Mouse (Mus musculus) mouse embryonic stem cell (cell line): ENCODE data around the gene Pus7l.

Experiments
- in situ Hi-C, 2 experiments: fragments of 300-500 bp; cut with MboI; formaldehyde crosslinking; loops; 1 replicate in 1 of 2; 3 replicates in 1 of 2; pipeline ENCODE4 v1.14.3; 2019 to 2020; ENCODE audit warnings: low sequenced_read_pairs in 2 of 2, low pct_unique_long_range_greater_than_20kb in 1 of 2, mixed read lengths in 1 of 2; ENCODE audit not compliant: unreplicated experiment in 1 of 2

Pus7l gene

DNA sequence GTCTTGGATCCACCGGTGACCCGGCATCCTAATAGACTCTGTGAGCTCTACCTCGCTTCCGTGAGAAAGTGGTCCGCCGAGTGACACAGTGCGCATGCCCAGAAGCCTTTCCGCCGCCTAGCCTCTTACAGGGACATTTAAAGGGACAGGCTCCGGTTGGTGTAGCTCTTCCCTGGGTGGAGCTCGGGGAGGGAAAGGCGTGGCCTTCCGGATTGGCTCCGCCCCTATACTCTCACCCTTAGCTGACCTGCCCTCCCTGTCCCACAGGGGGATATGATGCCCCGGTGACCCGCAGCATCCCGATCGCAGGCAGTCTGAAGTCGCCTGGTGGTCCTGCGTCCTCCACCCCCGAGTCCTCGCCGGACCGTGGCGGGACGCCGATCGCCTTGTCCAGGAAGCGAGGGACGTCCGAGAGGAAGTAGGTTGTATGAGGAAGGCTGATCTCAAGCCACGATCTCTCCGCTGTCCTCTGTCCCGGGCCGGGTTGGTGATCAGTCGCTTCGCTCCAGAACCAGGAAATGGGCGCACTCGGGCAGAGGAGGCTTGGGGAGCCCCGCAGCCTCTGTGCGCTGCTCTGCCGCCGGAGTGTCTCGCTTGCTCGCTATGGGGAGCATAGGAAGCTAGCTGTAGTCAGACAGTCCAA, at the start of gene Pus7l, which contains the start of gene Irak4:
Gene Pus7l, minus strand, starts transcription at position 139 of the 643 bp plus-strand sequence.
Gene Irak4, plus strand, starts transcription at position 235 of the 643 bp plus-strand sequence.
- in situ Hi-C loops = no loop called here

DNA sequence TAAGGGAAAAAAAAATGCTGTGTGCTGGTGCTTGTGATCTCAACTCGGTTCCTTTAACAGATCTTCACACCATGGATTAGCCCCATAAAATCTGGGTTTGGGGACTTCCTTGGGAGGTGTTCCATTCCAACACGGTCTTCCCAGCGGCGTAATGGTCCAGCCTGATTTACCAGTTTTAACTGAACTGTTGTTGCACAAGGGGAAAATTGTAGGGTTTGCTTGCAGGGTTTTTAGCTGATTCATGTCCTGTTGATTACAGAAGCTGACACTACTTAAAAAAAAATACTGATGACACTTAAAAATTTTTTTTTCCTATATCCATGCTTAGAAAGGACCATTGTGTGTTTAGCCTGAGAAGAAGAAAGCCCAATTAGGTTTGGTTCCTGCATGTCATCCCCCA, 48.0 kb upstream of the Pus7l start:
- in situ Hi-C loops = no loop called here

DNA sequence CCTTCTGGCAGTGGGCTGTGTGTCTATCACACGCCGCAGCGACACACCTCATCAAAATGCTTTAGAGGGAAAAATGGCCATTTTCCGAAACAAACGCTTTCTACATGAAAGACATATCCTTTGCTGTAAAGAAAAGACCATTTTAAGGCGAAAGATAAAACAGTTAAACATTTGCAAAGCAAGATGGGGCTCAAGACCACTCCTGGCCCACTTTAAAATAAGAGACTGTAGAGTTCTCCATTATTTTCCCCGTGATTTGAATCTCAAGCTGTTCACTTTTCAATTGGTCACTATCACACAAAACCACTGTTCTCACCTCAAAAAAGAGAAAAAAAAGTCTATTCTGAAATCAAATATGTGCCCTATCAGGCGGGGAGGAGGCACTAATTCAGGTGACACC, 46.7 kb upstream of the Pus7l start:
- in situ Hi-C loops = no loop called here

DNA sequence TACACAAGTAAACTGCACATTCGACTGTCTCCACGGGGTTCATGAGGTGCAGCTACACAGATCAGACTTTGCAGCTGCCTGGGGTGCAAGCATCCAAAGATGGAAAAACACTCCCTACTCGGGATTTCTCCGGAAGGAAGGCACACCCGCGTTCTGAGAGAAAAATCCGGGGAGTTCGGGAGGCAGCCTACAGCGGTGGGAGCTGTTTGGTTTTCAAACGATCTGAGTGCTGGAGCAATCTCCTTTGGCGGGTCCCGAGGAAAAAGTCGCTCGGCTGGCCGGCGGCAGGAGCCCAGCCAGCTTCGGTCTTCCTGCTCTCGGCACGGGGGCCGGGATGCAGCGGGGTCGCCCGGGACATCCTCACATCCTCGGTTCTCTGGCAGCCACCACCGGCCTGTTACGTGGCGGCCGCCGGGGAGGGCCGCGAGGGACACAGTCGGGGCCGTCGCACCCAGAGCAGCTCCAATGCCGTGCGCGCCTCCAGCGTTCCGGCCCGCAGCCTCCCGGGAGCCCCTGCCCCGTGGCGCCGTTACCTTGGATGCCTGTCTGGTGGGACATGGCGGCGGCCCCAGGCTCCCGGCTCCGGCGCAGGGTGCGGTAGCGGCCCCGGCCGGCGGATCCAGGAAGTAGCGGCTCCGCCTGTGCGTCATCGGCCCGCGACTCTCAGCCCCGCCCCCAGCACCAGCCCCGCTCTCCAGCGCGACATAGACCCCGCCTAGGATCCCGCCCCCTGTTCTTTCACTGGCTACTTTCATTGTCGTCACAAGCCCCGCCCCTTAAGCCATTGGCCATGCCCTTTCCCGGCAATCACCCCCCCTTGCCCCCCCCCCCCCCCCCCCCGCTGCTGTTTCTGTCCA, 46.1 kb upstream of the Pus7l start, which contains the start of gene Twf1:
Gene Twf1, minus strand, starts transcription at position 671 of the 857 bp plus-strand sequence.
- in situ Hi-C loops = loop anchor here in 1 of 2 experiments (10.0 kb wide), 1 partner anchor 65 kb away; no protein-coding TSS in a partner anchor

DNA sequence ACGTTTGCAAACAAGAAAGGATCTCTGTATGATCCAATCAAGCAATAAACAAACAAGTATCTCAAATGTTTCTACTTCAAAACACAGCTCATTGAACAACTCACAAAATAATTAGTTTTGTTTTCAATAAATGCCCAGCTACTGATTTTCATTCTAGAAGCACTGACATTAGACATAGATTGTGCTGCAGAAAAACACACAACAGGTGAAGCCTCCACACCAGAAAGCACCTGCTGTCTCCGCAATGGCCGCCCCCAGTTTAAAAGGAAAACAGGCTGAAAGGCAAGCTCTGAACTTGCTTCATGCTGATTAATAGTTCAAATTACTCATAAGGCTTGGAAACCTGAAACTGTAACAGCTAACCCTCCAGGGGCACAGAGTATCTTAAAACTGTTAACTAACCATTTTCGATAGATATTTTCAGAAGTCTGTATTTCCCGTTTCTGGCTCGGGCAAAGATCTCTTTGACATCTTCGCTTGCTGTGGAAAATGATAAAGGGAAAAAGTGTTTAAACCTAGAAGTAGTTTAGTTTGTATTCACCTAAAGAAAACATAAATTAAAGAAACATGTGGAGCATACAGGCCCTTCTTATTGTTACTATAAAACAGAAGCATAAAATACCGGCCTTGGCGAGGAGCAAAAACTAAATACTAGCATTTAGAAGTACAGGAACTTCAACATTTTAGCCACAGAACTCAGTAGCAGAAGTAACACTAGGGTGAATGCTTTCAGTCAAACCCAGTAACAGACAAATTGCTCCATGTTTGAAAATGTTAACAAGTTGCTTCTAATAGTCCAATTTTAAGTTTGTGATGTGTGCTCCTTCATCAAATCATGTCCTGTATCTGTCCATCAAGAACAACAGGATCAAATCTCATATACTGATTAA, 44.7 kb upstream of the Pus7l start:
- in situ Hi-C loops = loop anchor here in 1 of 2 experiments (10.0 kb wide), 1 partner anchor 67 kb away; no protein-coding TSS in a partner anchor

DNA sequence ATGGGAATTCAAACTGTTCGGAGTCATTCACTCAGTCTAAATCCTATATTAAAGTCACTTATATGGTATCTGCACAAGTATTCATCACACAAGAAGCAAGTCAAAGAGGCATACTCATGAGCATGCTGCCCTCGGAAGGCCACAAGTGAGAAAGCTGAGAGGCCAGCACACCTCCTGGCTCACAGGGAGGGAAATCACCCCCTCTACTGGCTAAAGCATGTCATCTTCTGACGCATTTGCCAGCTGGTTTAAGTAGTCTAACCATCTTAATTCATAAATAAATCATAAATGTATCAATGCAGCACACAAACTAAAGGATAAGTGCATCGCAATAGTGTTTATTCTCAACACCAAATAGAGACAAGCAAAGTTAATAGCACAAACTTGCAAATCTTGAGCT, 41.4 kb upstream of the Pus7l start:
- in situ Hi-C loops = loop anchor here in 1 of 2 experiments (10.0 kb wide), 1 partner anchor 70 kb away; no protein-coding TSS in a partner anchor

DNA sequence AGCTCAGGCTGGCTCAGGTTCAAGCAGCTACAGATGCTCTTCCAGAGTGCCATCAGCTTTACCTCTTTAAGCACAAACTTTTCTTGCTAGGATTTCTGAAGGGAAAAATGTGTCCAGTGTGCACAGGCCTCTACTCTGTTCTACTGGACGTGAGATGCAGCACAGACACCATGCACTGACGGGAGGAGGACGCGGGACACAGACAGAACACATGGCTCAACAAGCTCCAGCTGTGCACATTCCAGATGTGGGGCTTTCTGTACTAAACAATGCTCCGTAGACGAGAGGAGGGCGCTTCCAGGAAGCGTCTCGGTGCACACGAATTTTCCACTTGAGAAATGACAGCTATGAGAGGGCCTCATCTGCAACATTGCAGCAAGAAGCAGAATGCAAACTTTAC, 39.8 kb upstream of the Pus7l start:
- in situ Hi-C loops = loop anchor here in 1 of 2 experiments (10.0 kb wide), 1 partner anchor 72 kb away; no protein-coding TSS in a partner anchor

DNA sequence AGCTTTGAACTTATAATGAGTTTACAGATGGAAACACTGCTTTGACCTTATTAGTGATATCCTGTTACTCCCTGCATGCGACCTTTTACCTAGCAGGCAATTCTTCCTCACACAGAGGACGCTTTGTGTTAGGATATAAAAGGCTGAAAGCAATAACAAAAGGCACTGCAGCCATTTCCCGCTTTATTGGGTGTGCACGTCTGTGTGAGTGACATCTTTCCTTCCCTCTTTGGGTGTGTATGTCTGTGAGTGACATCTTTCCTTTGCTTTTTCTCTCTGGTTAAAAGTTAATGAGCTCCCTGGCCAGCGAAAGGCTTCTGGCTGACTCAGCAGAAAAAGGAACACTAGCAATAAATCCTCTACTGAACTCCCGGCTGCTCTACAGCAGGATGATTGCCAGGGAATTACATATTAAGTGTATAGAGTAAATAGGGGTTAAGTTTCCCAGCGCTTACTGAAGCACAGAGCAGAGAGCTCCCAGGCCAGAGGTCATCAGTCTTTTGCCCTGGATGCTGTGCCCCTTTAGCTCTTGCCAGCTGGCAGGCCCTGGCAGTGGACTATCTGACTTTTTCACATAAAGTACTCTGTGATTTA, 38.8 kb upstream of the Pus7l start:
- in situ Hi-C loops = loop anchor here in 1 of 2 experiments (10.0 kb wide), 1 partner anchor 73 kb away; no protein-coding TSS in a partner anchor

DNA sequence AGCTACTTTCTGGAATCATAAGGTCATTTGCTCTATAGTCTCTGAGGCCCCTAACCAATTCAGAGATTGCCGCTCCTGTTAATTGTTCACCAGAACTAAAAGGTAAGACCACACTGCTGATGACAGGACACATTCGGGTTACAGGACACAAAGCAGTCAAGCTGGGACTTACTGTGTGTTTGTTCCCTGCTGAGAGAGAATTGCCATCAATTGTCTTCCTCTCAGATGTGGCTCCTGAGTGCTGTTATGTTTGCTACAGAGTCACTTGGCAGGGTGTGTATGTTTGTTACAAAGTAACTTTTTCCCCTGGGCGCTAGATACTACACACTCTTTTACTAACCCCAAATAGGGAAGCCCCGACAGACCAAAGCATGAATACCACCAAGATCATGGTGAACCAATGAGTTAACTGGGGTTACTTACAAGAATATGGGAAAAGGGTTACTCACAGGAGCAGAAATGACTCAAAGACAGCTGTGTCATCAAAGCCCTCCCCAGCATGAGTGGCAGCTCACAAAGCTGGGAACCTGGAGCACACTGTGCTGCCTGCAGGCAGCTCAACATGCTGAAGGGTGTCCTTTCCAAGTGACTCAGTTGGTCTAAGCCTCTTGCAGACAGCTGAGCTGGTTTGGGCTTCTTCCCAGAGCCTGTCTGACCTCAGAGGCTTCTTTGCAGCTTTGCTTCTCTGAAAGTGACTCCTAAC, 31.4 kb upstream of the Pus7l start:
- in situ Hi-C loops = no loop called here

DNA sequence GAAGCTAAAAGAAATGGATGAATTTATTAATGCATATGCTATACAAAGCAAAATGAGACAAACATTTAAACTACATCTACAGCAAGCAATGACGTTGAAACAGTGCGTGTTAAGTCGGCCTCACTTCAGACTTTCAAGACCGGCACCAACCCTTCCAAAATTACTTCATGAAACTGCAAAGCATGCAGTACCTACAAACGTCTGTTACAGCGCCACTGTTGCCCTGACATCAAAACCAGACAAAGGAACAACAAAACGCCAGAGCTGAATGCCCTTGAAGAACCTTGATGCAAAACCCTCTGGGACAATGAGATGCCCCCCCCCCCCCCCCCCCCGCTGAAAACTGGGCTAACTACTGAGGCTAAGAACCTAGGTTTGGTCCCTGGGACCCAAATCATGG, 29.4 kb upstream of the Pus7l start:
- in situ Hi-C loops = no loop called here

DNA sequence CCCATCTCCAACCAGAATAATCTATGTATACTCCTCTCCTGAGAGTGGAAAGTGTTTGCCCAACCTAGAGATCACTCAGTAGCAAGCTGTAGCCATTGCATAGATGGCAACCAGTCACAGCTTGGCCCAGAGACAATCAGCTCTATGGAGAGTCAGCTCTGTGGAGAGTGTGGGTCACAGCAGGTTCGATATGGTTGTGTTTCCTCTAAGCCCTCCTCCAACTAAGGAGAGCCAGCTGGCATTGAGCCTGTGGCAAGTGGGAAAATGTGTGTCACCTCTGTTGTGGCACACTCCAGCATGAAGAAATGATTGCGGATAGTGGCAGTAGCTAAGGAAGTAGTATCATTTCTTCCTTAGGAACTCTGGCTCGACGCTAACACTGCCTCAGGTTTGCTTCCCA, 28.2 kb upstream of the Pus7l start:
- in situ Hi-C loops = no loop called here

DNA sequence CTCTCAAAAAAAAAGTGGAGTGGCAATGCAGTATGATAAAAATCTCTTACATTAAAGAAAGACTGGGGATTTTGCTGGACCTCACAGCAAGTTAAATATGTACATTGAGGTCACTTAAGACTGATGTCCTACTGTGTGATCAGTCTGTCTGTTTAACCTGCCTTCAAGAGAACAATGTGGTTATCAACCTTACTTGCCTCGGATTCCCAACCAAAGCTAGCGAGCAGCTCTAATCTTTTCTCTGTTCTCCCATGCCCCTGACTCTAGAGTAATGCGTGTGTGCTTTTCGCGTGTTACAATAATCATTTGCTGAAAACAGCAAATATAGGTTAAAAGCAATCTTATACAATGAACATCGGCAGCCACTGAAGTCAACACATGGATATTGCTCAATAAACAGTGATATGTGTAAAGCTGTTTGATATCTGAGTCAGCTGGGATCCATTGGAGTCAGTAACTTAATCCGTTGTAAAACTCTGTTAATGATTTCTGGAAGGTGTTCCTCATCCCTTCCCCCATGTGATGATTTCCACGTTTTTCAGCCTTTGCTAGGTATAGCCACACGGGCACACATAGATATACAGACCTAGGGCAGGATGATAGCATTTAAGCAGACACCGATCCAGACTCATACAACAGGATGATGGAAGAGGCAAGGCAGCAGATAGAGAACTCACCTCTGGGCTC, 25.3 kb upstream of the Pus7l start:
- in situ Hi-C loops = no loop called here

DNA sequence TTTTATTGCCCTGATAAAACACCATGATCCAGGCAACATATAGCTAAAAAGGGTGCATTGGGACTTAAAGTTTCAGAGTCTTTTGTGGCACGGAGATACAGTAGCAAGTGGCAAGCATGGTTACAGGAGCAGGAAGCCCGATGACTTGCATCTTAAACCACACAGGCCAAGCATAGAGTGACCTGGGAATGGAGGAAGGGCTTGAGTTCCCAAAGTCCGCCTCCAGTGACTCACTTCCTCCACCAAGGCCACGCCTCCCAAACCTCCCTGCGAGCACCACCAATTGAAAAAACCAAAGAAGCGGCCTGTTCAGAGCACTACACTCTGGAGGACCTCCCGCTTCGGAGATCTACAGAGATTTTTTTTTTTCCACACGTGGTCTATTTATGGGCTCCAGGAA, 22.5 kb upstream of the Pus7l start:
- in situ Hi-C loops = no loop called here

DNA sequence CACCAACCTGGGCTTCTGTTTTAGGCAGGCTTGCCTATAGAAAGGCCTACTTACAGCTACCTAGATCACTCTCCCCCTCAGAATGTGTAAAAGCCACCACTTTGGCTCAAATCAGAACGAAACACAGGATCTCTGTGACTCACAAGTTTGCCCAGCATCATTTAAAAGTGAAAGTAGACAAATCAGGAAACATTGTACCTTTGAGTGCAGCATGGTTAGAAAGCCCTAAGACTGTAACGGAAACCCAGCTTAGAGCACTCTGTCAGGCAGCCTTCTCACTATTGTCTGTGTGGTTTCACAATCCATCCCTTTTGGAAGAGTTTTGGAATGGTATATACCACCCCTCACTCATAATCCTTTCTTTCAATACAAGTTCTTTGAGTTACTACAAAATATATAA, 21.6 kb upstream of the Pus7l start:
- in situ Hi-C loops = no loop called here

DNA sequence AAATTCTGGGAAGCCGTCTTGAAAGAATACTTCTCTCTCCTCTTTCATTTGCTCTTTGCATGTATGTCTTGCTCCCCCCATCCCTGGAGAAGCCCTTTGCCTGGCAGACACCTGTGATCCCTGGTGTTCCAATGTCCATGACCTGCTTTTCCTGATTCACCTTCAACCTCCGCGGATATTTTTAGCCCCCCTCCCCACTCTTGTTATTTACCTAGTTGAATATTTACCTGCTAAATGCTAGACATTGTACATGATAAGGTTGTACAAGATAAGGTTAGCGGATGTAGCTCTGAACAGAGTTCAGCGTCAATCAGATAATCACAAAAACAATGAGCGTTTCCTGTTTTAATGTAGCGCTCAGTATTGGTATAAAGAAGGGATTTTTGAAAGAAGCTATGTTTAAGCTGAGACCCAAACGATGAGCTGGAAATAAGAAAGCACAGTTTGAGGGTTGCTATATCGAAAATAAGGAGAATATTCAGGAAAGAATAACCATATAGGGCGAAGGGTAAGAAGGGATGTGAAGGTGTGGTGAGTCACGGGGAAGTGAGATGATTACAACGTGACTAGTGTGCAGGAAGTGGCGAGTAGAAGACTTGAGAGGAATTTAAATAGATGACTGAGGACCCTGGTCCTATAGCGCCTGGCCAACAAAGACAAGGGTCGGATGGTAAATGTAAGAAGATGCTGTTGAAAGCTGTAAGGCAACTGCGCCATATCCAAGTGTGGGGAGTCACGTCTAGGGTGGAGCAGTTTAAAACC, 15.7 kb upstream of the Pus7l start:
- in situ Hi-C loops = loop anchor here (5.0 to 10.0 kb wide), 2 partner anchors 103 to 116 kb away; no protein-coding TSS in a partner anchor

DNA sequence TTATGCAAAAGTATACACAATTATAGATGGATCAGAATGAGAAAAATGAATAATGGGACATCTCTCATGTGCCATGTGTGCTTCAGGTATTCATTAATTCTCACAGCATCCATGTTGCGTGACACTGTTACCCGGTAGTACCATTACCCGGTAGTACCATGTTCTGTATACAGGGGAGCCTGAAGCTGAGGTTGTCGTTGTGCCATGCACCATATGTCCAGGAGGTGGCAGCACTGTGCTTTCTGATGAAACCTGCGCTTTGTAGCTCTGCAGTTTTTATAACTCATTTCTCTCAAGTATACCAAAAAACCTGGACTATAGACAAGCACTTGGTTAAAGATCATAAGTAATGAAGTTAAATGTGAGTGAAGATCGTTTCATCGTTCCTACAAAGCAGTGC, 14.1 kb upstream of the Pus7l start:
- in situ Hi-C loops = loop anchor here (5.0 to 10.0 kb wide), 2 partner anchors 105 to 117 kb away; no protein-coding TSS in a partner anchor
